Mouse (Mus musculus) embryonic facial prominence, embryonic 13.5 days (tissue): Measurements from ENCODE around the gene Zfp52. TPM values are rescaled to one million over a fixed set of nuclear protein-coding genes. Genes with fewer than 3 reads are reported as not detected.

Experiments
- ATAC-seq: fragments of 200-750 bp; cut with Nextera tagmentation; 2 replicates; pipeline ENCODE4 v1.8.0; 2017; ENCODE audit warnings: low read depth; ENCODE audit not compliant: insufficient number of reproducible peaks, insufficient read depth, low FRiP score, low TSS enrichment
- H3K27ac ChIP-seq: fragments of 300-500 bp; sonication (generic); 2 replicates; pipeline ENCODE4 v1.5.1; 2015; ENCODE audit warnings: moderate library complexity, mild to moderate bottlenecking, inconsistent platforms
- H3K27me3 ChIP-seq: fragments of 300-500 bp; sonication (generic); 2 replicates; pipeline ENCODE4 v1.6.1; 2015; ENCODE audit warnings: mild to moderate bottlenecking, inconsistent platforms
- H3K36me3 ChIP-seq: fragments of 300-500 bp; sonication (generic); 2 replicates; pipeline ENCODE4 v1.6.1; 2015; ENCODE audit warnings: mild to moderate bottlenecking, inconsistent platforms
- H3K4me1 ChIP-seq: fragments of 300-500 bp; sonication (generic); 2 replicates; pipeline ENCODE4 v1.6.1; 2015; ENCODE audit warnings: inconsistent platforms
- H3K4me2 ChIP-seq: fragments of 300-500 bp; sonication (generic); 2 replicates; pipeline ENCODE4 v1.6.1; 2015; ENCODE audit warnings: moderate library complexity, mild to moderate bottlenecking, inconsistent platforms
- H3K4me3 ChIP-seq: fragments of 300-500 bp; sonication (generic); 2 replicates; pipeline ENCODE4 v1.5.1; 2015; ENCODE audit warnings: mild to moderate bottlenecking, inconsistent platforms
- H3K9ac ChIP-seq: fragments of 300-500 bp; sonication (generic); 2 replicates; pipeline ENCODE4 v1.6.1; 2015; ENCODE audit warnings: mild to moderate bottlenecking, inconsistent platforms
- H3K9me3 ChIP-seq: fragments of 300-500 bp; sonication (generic); 2 replicates; pipeline ENCODE4 v1.6.1; 2016; ENCODE audit warnings: inconsistent platforms
- WGBS: fragments of 180-500 bp; shearing (Covaris S2); methylation state at CpG from one replicate; pipeline ENCODE4 v1.1.7; 2015; ENCODE audit warnings: mixed read lengths; 5-methylcytosine and 5-hydroxymethylcytosine counted together
- polyA plus RNA-seq: library from polyadenylated mRNA; unstranded; fragments of >200 nt; fragmentation: Nextera tagmentation; extraction: Ambion mirVana; gene quantifications from 2 replicates; pipeline ENCODE4 v1.2.1, GENCODE M21; 2015

The Zfp52 gene
- polyA plus RNA-seq, 1 experiment from 2014 or later, result 4.3 TPM

DNA sequence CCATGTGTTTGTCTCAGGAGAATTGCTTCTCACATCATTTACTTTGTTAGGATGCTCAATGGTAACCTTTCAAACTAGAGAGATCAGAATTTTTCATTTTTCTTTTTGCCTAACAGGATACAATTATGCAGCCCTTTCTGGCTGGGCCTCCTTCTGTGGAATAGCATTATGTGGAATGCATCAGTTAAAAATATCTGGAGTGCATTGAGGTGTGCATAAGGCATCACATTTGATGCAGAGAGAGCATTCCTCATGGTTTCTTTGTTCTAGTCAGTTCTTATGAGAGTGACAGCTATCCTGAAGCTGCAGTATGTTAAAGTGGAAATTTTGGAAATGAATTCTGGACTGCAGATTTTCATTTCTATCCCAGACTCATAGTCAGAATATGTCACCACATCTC, 9.1 kb upstream of the Zfp52 start:
- H3K4me1 ChIP-seq, result no peaks in the 10 kb centered on the region

DNA sequence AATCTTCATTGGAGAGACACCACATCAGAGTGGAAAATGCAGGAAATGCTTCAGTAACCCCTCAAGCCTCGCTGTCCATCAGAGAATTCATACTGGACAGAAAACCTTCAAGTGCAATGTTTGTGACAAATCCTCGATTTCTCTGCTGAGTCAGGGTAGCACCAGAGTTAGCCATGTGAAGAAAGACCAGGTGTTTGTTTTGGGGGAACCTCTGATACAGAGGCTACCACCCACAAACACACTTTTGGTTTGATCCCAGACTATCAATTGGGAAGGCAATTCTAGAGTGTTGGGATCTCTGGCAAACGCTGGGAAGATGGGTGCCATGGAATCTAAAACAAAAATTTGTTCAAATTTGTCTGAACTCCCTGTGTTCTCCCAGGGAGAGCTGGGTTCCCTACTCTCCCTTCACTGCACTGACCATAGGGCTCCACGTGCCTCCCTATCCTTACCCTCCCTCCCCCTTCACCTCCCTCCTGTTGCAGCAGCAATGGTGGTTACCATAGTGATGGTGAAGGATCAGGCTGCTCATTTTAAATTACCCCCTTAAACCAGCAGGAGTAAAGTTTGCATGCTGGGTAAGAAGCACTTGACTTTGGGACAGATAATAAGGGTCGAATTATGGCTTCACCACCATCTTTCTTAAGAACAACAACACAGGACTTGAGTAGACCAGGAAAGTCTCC, 4.6 kb upstream of the Zfp52 start:
- ATAC-seq, result no peak
- H3K4me1 ChIP-seq, result peaks cover 22% of the 10 kb centered on the region
- no peak overlapping the region for H3K9ac ChIP-seq
- no peak overlapping the region for H3K4me3 ChIP-seq
- 72% methylated on average over 5 of the region's 5 CpGs for WGBS
- H3K36me3 ChIP-seq, result no peaks in the 10 kb centered on the region
- no peaks in the 10 kb centered on the region for H3K27me3 ChIP-seq
- H3K27ac ChIP-seq, result no peak overlapping the region
- H3K4me2 ChIP-seq, result no peak overlapping the region
- no peaks in the 10 kb centered on the region for H3K9me3 ChIP-seq

More for the DNA sequence above, 9.1 kb upstream of the Zfp52 start:
- Histone ChIP-seq H3K4me3 (no peak overlapping the region), H3K27ac (no peak overlapping the region), H3K9me3 (no peaks in the 10 kb centered on the region), H3K36me3 (no peaks in the 10 kb centered on the region), H3K4me2 (no peak overlapping the region), H3K27me3 (no peaks in the 10 kb centered on the region), H3K9ac (no peak overlapping the region)
- ATAC-seq, result no peak

DNA sequence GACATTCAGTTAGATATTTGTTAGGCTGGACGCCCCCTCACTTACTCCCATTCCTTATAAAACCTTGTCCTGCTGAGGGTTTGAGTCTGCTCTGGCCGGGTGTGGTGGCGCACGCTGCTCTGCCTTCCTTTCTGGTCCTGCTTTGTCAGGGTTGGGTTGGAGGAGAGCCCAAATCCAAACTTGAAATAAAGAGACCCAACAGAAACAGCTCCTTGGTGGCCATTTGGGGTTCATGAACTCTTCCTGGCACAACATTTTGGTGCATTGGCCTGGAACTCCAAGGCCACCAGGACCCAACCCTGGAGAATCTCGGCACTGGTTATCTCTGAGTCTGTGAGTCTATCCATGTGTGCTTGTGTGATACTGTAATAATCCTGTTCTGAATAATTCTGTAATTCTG, 3.7 kb upstream of the Zfp52 start:
- 73% methylated on average over 5 of the region's 5 CpGs for WGBS
- Histone ChIP-seq H3K27ac (peak overlapping the region; percentile 98), H3K9me3 (no peaks in the 10 kb centered on the region), H3K27me3 (no peaks in the 10 kb centered on the region), H3K4me2 (peak overlapping the region; percentile 68), H3K4me3 (peak overlapping the region; percentile 81), H3K36me3 (no peaks in the 10 kb centered on the region), H3K9ac (peak overlapping the region; percentile 98), H3K4me1 (peaks cover 22% of the 10 kb centered on the region)
- no peak for ATAC-seq

DNA sequence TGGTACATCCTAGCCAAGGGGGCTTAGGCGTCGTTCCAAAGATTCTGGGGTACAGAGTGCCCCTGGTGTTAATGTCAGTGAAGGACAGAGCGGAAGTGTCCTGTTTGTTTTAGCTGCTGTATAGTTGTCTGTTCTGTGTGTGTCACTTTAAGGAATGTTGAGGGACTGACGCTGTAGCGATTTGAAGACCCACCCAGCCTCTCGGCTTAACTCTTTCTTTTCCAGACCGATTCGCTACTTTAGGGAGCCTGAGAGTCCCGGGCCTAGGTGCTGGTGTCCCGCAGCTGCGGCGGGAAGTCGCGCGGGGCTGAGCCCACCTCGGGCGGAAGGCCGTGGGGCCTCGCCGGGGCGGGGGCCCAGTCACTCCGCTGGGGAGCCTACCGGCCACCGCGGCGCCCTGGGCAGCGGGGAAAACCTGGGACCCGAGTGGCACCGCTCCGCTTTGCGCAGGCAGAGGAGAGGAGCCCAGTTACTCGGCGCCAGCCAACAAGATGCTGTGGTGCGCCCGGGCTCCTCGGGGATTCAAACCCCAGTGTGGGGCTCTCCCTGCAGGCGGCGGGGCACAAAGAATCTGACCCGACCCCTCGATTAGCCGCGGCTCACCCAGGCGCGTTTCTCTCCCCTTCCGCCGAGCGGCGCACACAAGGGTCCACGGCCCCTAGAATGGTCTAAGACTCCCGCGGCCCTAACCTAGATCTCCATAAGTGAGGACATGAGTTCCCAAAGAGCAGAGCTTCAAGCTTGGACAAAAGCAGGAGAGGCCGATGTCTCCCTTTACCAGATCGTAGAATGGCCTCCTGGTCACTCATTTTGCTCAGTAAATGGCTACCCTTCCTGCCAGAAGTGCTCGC, 3.0 kb upstream of the Zfp52 start:
- peak overlapping the region; percentile 98 for H3K9ac ChIP-seq
- peak; percentile 73 for ATAC-seq
- WGBS, result under 1% methylated on average over 54 of the region's 54 CpGs

DNA sequence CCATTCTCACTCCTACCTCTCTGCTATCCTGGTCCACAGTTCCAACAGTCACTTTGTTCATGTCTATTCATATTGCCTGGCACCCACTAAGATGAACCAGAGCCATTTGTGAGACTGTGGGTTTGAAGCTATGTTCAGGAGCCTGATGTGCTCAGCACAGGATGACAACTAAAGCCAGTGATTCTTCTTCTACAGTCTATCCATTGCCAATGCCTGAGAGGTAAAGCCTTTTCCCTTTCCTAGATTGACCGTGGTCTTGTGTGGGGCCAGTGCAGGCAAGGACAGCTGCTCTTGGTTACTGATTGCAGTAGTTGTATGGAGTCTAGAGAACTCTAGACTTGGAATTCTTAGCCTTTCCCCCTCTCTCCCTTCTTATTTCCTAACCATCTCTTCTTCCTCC, 1.4 kb upstream of the Zfp52 start:
- no peak for ATAC-seq
- 86% methylated on average over 1 of the region's 1 CpGs for WGBS
- peaks cover 22% of the 10 kb centered on the region for H3K4me1 ChIP-seq
- H3K27me3 ChIP-seq, result no peaks in the 10 kb centered on the region
- no peak overlapping the region for H3K4me3 ChIP-seq
- H3K9ac ChIP-seq, result no peak overlapping the region
- H3K4me2 ChIP-seq, result no peak overlapping the region
- no peaks in the 10 kb centered on the region for H3K9me3 ChIP-seq
- no peaks in the 10 kb centered on the region for H3K36me3 ChIP-seq
- H3K27ac ChIP-seq, result no peak overlapping the region; the same call in 1 of the 2 replicates

More for the DNA sequence above, 3.0 kb upstream of the Zfp52 start:
- Histone ChIP-seq H3K36me3 (no peaks in the 10 kb centered on the region), H3K4me2 (peak overlapping the region; percentile 68), H3K4me1 (peaks cover 22% of the 10 kb centered on the region), H3K27ac (peak overlapping the region; percentile 98), H3K27me3 (no peaks in the 10 kb centered on the region), H3K9me3 (no peaks in the 10 kb centered on the region), H3K4me3 (peak overlapping the region; percentile 81)

DNA sequence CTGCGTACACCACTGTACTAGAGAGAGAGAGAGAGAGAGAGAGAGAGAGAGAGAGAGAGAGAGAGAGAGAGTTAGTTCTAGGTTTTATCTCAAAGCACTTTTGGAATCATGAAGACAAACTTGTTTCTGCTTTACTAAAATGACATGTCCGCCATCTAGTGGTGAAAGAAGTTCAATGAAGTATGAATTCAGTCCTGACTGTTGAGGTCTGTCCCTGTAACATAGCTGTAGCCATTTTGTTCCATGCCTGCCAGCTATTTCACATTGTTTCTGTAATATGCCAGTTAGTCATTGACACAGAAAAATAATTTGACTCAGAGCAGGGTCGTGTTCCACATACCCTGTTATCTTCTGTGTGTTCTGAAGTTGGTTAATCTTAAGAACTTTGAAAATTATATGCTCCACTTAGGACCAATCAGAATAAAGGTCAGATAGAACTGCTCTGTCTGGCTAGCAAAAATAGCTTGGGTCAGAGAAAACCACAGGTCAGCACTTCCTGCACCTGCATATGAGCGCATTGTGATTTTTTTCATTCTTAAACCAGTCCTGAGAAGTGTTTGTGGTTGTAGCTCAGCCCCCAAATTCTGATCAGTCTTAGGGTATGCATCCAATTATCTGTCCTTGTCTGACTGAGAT, 761 bp upstream of the Zfp52 start:
- H3K9ac ChIP-seq, result peak overlapping the region; percentile 72; the same call in 1 of the 2 replicates
- peak overlapping the region; percentile 74 for H3K27ac ChIP-seq
- H3K9me3 ChIP-seq, result no peaks in the 10 kb centered on the region
- peak overlapping the region; percentile 77 for H3K4me2 ChIP-seq
- no peaks in the 10 kb centered on the region for H3K36me3 ChIP-seq
- peaks cover 22% of the 10 kb centered on the region for H3K4me1 ChIP-seq
- no peaks in the 10 kb centered on the region for H3K27me3 ChIP-seq
- peak overlapping the region; percentile 57 for H3K4me3 ChIP-seq
- WGBS, result 15% methylated on average over 4 of the region's 4 CpGs
- no peak for ATAC-seq

DNA sequence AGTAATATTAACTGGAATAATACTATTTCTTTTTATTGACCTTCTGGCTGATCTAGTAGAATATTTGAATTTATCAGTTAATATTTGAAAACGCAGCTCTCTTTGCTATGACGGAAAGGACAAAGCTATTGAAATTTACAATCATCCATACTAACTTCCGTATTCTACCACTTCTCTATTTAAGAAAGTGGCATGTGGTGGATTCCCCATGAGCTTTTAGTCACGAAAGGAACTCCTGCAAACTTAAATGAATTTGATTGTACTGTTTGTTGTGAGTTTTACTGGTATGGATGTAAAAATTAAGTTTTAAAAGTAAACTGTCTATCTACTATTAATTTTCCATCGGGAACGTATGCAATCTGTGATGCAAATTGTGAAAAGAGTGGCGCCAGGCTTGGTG, 757 bp downstream of the Zfp52 start:
- Histone ChIP-seq H3K9me3 (no peaks in the 10 kb centered on the region), H3K4me1 (peaks cover 22% of the 10 kb centered on the region), H3K9ac (peak overlapping the region; percentile 72; the same call in 1 of the 2 replicates), H3K27me3 (no peaks in the 10 kb centered on the region), H3K4me2 (peak overlapping the region; percentile 77), H3K36me3 (no peaks in the 10 kb centered on the region), H3K4me3 (peak overlapping the region; percentile 57), H3K27ac (no peak overlapping the region)
- 31% methylated on average over 7 of the region's 7 CpGs for WGBS
- no peak for ATAC-seq

DNA sequence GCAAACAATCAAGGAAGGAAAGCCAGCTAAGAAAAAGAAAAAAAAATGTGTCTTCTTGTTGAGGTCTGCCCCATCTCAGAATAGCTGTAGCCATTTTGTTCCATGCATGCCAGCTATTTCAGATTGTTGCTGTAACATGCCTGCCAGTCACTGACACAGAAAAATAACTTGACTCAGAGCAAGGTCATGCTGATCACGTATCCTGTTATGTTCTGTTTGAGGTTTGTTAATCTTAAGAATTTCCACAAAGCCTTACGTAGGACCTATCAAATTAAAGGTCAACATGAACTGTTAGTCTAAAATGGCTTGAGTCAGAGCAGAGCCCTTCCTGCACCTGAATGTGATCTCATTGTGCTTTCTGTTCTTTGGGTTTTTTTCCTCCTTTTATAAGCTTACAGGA, 1.3 kb downstream of the Zfp52 start:
- WGBS, result 57% methylated on average over 2 of the region's 2 CpGs
- H3K36me3 ChIP-seq, result no peaks in the 10 kb centered on the region
- no peaks in the 10 kb centered on the region for H3K9me3 ChIP-seq
- ATAC-seq, result no peak
- H3K4me3 ChIP-seq, result no peak overlapping the region
- H3K4me2 ChIP-seq, result no peak overlapping the region
- no peak overlapping the region for H3K9ac ChIP-seq
- H3K27ac ChIP-seq, result no peak overlapping the region
- H3K4me1 ChIP-seq, result peaks cover 19% of the 10 kb centered on the region
- no peaks in the 10 kb centered on the region for H3K27me3 ChIP-seq

DNA sequence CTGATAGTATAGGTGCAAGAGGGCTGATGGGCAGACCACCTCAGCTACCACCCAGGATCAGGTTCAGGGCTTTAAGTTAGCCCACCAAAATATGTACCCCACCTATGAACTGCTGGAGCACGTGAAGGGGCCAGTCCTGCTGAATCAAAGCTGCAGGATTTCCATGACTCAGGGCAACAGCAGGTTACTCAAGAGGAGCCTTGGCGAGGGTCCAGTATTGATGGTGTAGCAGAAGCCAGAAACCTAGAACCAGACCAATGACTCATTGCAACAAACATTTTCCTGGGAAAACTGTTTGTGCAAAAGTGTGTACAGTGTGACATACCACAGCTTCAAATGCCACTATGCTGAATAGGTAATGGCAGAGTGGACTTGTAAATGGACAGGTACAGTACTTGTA, 22.5 kb downstream of the Zfp52 start:
- Histone ChIP-seq H3K4me1 (no peaks in the 10 kb centered on the region), H3K36me3 (peaks cover 20% of the 10 kb centered on the region), H3K9ac (no peak overlapping the region), H3K4me3 (no peak overlapping the region), H3K4me2 (no peak overlapping the region), H3K27me3 (no peaks in the 10 kb centered on the region), H3K9me3 (no peaks in the 10 kb centered on the region), H3K27ac (no peak overlapping the region)
- ATAC-seq, result no peak
- WGBS, result 87% methylated on average over 2 of the region's 2 CpGs

DNA sequence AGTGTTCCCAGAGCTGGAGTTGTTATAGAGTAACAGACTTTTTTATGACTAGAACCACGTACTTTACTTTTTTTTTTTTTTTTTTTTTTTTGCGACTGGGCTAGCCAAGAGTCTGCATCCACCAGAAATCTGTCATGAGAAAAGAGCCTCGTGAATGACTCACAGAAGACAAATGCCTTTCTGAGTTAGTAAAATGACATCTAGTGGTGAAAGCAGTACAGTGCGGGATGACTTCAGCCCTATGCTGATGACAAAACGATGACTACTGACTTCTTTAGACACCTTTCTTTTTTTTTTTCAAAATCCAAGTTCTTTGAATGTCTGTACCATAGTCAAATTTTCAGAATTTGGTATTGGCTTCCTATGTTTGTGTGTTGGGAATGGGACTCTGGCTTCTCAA, 30.9 kb downstream of the Zfp52 start:
- H3K9me3 ChIP-seq, result no peaks in the 10 kb centered on the region
- H3K4me1 ChIP-seq, result peaks cover 12% of the 10 kb centered on the region
- H3K27ac ChIP-seq, result peak overlapping the region; percentile 92
- WGBS, result 4% methylated on average over 5 of the region's 5 CpGs
- ATAC-seq, result peak; percentile 76
- peak overlapping the region; percentile 84 for H3K9ac ChIP-seq
- peak overlapping the region; percentile 70 for H3K4me2 ChIP-seq
- no peaks in the 10 kb centered on the region for H3K27me3 ChIP-seq
- peak overlapping the region; percentile 72 for H3K4me3 ChIP-seq
- H3K36me3 ChIP-seq, result no peaks in the 10 kb centered on the region

DNA sequence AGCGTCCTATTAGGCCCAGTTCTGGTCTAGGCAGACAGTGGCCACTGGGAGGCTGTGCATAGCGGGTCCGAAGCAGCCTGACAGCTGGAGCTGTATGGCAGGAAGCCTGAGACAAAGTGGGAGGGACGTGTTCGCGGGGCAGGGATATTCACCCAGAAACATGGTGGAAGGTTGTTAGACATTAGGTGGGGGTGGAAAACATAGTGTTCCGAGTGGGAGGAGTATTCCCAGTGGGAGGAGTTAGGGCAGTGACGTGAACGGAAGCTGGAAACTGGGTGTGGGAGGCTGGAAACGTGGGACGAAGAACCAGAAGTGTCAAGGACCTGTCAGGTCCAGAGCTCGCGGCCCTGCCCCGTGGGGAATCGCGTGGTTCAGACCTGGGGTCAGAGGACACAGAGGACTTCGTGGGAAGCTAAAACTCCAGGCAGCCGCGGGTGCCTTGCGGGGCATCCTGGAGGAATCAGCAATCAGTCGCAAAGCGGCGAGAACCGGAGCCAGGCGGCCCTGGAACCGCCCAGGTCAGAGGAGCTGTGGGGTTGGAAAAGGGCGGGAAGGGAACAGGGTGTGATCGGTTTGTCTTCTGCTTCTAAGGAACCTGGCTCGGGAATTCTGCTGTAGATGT, 31.5 kb downstream of the Zfp52 start, which contains the start of gene Zfp948:
Zfp948 (plus strand) TSS at position 281 of the 622 bp plus-strand sequence.
- ATAC-seq, result peak; percentile 92
- peak within 1 kb of the TSS; percentile 72 for H3K4me3 ChIP-seq
- H3K4me2 ChIP-seq, result peak within 1 kb of the TSS; percentile 70
- H3K9me3 ChIP-seq, result no peaks in the 10 kb centered on the region
- peak within 1 kb of the TSS; percentile 92 for H3K27ac ChIP-seq
- peaks cover 12% of the 10 kb centered on the region for H3K4me1 ChIP-seq
- under 1% methylated on average over 29 of the region's 29 CpGs for WGBS
- 0 out of 2 replicates have a peak, but pooled peaks cover under 1% of the 10 kb centered on the region for H3K36me3 ChIP-seq
- H3K9ac ChIP-seq, result peak within 1 kb of the TSS; percentile 84
- no peaks in the 10 kb centered on the region for H3K27me3 ChIP-seq
